Mouse (Mus musculus) cortical plate, adult 2 months (tissue): ENCODE data around the gene Cdh12.

ENCODE experiments used
- CTCF ChIP-seq: fragments of 200-500 bp; IDR thresholded peaks from 2 replicates; pipeline ENCODE4 v1.5.1; 2011; ENCODE audit warnings: mild to moderate bottlenecking, control low read depth, low read length; ENCODE audit not compliant: insufficient read depth; ENCODE audit errors: extremely low read depth
- POLR2A ChIP-seq: fragments of 200-500 bp; IDR thresholded peaks from 2 replicates; pipeline ENCODE4 v1.6.1; 2011; ENCODE audit warnings: mild to moderate bottlenecking, low read length, control low read depth; ENCODE audit not compliant: insufficient read depth; ENCODE audit errors: extremely low read depth

- TF ChIP-seq CTCF (no peak), POLR2A (no peak)
These were observed 1081.7 kb downstream of the Cdh12 start for GRCm38 (mm10) chr15:21530804-21531203.
